Mouse (Mus musculus): ENCODE measurements around the gene Abca4.
"Not testable (repeated sequence)": the region's sequence is repeated elsewhere in the genome, so short reads cannot be mapped to it uniquely, and the experiment has no call there.

Abca4 gene

DNA sequence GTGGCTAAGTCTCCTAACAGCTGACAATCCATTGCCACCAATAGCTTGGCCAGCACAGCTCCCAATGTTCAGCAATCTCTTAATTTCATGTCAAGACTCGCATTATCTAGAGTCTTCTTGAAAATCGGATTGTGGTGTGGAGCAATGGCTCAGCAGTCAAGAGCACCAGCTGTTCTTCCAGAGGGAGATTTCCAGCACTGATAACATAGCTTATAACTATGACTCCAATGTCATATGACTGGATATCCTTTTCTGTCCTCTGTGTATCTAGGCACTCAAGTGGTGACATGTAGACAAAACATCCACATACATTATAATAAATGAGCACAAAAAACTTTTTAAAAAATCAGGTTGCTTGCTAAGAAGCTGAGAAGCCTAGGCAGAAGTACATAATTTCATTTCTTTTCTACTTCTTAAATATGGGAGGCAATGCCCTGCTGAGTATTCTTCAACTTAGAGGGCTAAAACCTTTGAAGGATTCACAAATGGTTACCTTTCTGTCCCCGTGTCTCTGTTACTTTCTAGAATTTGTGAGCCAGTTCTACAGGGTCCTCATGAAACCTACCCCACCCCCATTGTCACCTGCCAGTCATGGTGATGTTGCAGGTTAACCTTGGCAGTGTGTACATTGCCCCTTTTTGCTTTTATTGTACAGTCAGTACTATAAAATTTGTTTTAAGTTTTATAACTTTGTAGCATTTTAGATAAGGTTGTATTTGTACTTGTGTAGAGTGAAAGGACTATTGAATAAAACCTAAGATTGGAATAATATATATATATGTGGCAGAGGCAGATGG, 177.2 kb downstream of the Abca4 start:
- DNase-seq = no peak

DNA sequence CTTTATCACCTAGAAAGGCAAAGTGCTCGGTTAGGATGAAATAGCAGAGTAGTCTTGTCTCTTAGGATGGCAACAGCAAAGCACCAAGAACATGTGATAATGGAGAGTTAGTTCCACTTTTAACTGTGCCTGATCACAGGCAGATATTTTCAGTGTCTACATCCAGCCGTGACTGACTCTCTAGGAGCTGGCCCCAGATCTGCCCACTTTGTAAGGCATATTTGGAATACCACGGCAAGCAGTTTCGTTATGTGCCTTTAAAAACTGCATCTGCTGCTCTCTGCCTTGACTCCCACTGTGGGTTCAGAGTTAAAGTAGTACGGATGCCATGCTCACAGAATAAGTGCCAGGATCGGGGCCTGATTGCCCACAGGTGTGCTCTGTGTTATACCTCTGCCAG, 182.7 kb downstream of the Abca4 start:
- DNase-seq = not testable (repeated sequence)
